Mouse (Mus musculus) inflammation-experienced regulatory T-cells, adult 16 weeks (primary cell): ENCODE results near the gene Limd2. TPM values are rescaled to one million over a fixed set of nuclear protein-coding genes. Genes with fewer than 3 reads are reported as not detected.

Experiments
- polyA plus RNA-seq: library from polyadenylated mRNA; unstranded; fragments of 100-300 nt; shearing (Covaris generic); gene quantifications from one replicate; pipeline ENCODE4 v1.2.1, GENCODE M21; 2017

Gene Limd2
- 952 TPM for polyA plus RNA-seq

DNA sequence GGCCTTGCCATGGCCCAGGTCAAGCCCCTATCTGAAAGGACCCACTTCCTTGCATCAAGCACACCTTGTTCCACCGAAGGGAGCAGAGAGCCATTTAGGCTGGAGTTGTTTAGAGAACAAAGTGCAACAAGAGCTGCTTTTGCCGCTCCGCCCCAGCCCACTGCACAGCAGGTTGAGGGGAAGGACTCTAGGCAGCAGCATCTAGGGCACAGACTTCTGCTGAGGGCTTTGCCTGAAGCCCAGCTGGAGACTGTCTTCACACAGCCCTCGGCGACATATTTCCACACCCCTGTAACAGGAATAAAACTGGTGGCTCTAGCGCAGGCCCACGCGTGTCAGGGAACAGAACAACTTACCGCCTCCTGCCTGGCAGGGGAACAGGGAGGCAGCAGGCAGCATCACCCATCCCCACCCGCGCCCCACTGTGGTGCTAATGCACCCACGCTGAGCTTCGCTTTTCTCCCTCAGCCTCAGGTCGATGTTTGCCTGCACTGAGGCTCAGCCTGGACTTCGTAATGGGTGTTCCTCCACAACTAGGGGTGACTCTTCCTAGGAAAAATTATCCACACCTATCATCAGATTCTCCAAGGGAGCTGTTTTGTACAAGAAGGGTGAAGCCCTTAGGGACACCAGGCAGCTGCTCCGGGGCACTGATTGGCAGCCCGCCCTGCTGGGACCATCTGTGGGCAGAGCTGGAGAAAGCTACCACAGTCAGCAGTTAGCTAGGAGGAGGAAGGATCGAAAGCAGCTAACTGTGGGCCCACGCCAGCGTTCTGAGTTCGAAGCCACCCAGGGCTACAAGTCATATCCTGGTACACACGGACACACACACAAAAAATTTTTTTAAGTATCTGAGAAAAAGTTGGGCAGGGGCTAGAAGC lies at the start of gene Limd2, which contains the start of gene Gm10840:
Limd2 (minus strand) TSS at position 20 of the 881 bp plus-strand sequence.
Gm10840 (plus strand) TSS at position 10 of the 881 bp plus-strand sequence.

DNA sequence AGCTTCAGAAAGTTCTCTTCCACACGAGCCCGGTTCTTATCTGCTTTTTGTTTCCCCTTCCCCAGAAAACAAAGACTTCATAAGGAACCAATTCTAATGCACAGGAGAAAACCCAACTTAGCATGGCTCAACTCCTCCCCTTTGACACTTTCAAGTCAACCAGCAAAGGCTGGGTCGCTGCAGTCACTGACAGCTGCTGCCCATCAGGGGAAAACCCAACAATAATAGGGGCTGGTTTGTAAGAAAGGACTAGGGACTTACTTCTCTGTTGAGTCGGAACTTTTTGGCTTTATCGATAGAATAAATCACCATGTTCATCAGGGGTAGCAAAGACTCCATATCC lies 41.4 kb upstream of the Limd2 start, which contains the start of gene Strada:
Strada (minus strand) TSS at position 46 of the 343 bp plus-strand sequence.

Other genes starting within 250 kb of the Limd2 start
- gene Cyb561, start 207.5 kb downstream of the Limd2 start, polyA plus RNA-seq, result 1.8 TPM
- not detected for gene Ace, start 192.9 kb downstream of the Limd2 start, polyA plus RNA-seq
- not detected for gene Ace3, start 166.2 kb downstream of the Limd2 start, polyA plus RNA-seq
- gene Kcnh6, start 152.7 kb downstream of the Limd2 start, polyA plus RNA-seq, result 0.11 TPM
- 129 TPM for gene Dcaf7, start 124.0 kb downstream of the Limd2 start, polyA plus RNA-seq
- gene Taco1, start 94.8 kb downstream of the Limd2 start, polyA plus RNA-seq, result 16.8 TPM
- gene Map3k3, start 76.2 kb downstream of the Limd2 start, polyA plus RNA-seq, result 15.5 TPM
- gene Gm10840, start within 50 bp of the Limd2 start, polyA plus RNA-seq, result not detected
- gene Strada, start 41.3 kb upstream of the Limd2 start, polyA plus RNA-seq, result 41.8 TPM
- gene Ccdc47, start 55.5 kb upstream of the Limd2 start, polyA plus RNA-seq, result 136 TPM
- gene Ddx42, start 56.1 kb upstream of the Limd2 start, polyA plus RNA-seq, result 105 TPM
- 86.4 TPM for gene Ftsj3, start 95.2 kb upstream of the Limd2 start, polyA plus RNA-seq
- gene Psmc5, start 95.3 kb upstream of the Limd2 start, polyA plus RNA-seq, result 203 TPM
- gene Smarcd2, start 112.1 kb upstream of the Limd2 start, polyA plus RNA-seq, result 18.2 TPM
- gene Tcam1, start 115.8 kb upstream of the Limd2 start, polyA plus RNA-seq, result not detected
- gene Gh, start 141.0 kb upstream of the Limd2 start, polyA plus RNA-seq, result not detected
- 56.1 TPM for gene Cd79b, start 153.9 kb upstream of the Limd2 start, polyA plus RNA-seq
- not detected for gene Scn4a, start 192.4 kb upstream of the Limd2 start, polyA plus RNA-seq
- not detected for gene Prr29, start 204.6 kb upstream of the Limd2 start, polyA plus RNA-seq
- 104 TPM for gene Icam2, start 227.2 kb upstream of the Limd2 start, polyA plus RNA-seq